Mouse (Mus musculus) E14TG2a.4 (cell line): ENCODE measurements around the gene Col11a2.

Experiments
- CTCF ChIP-seq: conservative IDR thresholded peaks from 2 replicates; pipeline ENCODE4 v1.5.1; 2014; ENCODE audit warnings: low read length
- NANOG ChIP-seq: IDR thresholded peaks from 2 replicates; pipeline ENCODE4 v1.6.1; 2014; ENCODE audit warnings: borderline replicate concordance, low read length, mixed read lengths
- POU5F1 ChIP-seq: IDR thresholded peaks from 2 replicates; pipeline ENCODE4 v1.6.1; 2014; ENCODE audit warnings: low read length, borderline replicate concordance

- TF ChIP-seq CTCF (peak; percentile 91), POU5F1 (no peak), NANOG (no peak)
Measured at GRCm38 (mm10) chr17:34075271-34075670, 36.0 kb downstream of the Col11a2 start.
